Mouse (Mus musculus): ENCODE results near the gene Plcd1. TPM values are rescaled to one million over a fixed set of nuclear protein-coding genes. Genes with fewer than 3 reads are reported as not detected.

The Plcd1 gene
- polyA plus RNA-seq, 1 experiment from 2014 or later: 4.9 TPM

- Histone ChIP-seq H3K36me3 (ENCODE audit: control insufficient read depth, insufficient read depth, low read length) (0 out of 2 replicates have a peak, but pooled peaks cover 1% of the 10 kb centered on the region), H3K4me3 (ENCODE audit: low read depth, low read length) (no peak overlapping the region), H3K4me1 (replicated peaks; ENCODE audit: control insufficient read depth, insufficient read depth, low read length) (no peaks in the 10 kb centered on the region), H3K4me2 (no peak overlapping the region), H3K27ac (ENCODE audit: low read depth, low read length) (no peak overlapping the region), H3K9me3 (ENCODE audit: control insufficient read depth, low read length) (no peaks in the 10 kb centered on the region), H3K9ac (ENCODE audit: low read depth, low read length) (no peak overlapping the region), H3K27me3 (replicated peaks; ENCODE audit: control insufficient read depth, insufficient read depth, low read length) (no peaks in the 10 kb centered on the region)
- no peak for DNase-seq (ENCODE audit: low spot score)
- WGBS: 76% methylated on average over 6 of the region's 6 CpGs
- no peak for ATAC-seq (replicated peaks; ENCODE audit: low FRiP score)
Observed at GRCm38 (mm10) chr9:119025263-119025662, 68.0 kb downstream of the Plcd1 start.

DNA sequence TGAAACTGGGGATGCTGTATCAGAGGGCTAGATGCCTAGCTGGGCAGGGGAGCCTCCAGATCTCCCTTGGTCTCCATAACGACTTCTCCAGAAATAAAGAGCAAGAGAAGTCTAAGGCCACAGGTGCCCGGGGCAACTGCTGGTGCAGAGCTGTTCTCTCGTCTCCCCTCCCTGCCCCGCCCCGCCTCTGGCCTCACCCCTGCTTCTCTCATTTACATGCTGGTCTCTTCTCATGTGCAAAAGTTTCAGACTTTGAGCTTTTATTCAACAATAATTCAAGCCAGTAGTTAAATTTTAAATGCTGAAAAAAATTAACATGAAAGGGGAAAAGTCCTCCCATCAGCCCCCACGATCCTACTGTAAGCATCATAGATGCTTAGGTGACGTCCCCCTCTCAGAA is 71.6 kb downstream of the Plcd1 start:
- Histone ChIP-seq H3K9ac (ENCODE audit: low read depth, low read length) (no peak overlapping the region), H3K4me1 (replicated peaks; ENCODE audit: control insufficient read depth, insufficient read depth, low read length) (no peaks in the 10 kb centered on the region), H3K27me3 (replicated peaks; ENCODE audit: control insufficient read depth, insufficient read depth, low read length) (no peaks in the 10 kb centered on the region), H3K4me3 (ENCODE audit: low read depth, low read length) (no peak overlapping the region), H3K27ac (ENCODE audit: low read depth, low read length) (no peak overlapping the region), H3K9me3 (ENCODE audit: control insufficient read depth, low read length) (no peaks in the 10 kb centered on the region), H3K4me2 (no peak overlapping the region), H3K36me3 (ENCODE audit: control insufficient read depth, insufficient read depth, low read length) (0 out of 2 replicates have a peak, but pooled peaks cover 3% of the 10 kb centered on the region)
- no peak for DNase-seq (ENCODE audit: low spot score)
- WGBS: 76% methylated on average over 7 of the region's 7 CpGs
- no peak for ATAC-seq (replicated peaks; ENCODE audit: low FRiP score)

Small RNA genes lying within 50 kb of the gene (microRNA-seq; reads per million reads assigned to microRNA genes)
- 20.8 reads per million, percentile 32 among the genes with 10 or more reads in this experiment for gene Mir26a-1 (ENCODE audit: borderline number of aligned reads)

Other genes starting within 250 kb of the Plcd1 start
- 8.2 and 8.4 TPM in 2 replicates for gene Ctdspl, start 167.0 kb downstream of the Plcd1 start, polyA plus RNA-seq (2014; fragmentation: Nextera tagmentation; extraction: Ambion mirVana)
- gene Vill, start 40.7 kb downstream of the Plcd1 start, polyA plus RNA-seq (2014; fragmentation: Nextera tagmentation; extraction: Ambion mirVana): 20.0 and 22.7 TPM in 2 replicates
- 0.14 and 0.34 TPM in 2 replicates for gene Dlec1, start 9.0 kb upstream of the Plcd1 start, polyA plus RNA-seq (2014; fragmentation: Nextera tagmentation; extraction: Ambion mirVana)
- 0.34 and 0.63 TPM in 2 replicates for gene Acaa1b, start 63.6 kb upstream of the Plcd1 start, polyA plus RNA-seq (2014; fragmentation: Nextera tagmentation; extraction: Ambion mirVana)
- gene Gm47289, start 65.7 kb upstream of the Plcd1 start, polyA plus RNA-seq (2014; fragmentation: Nextera tagmentation; extraction: Ambion mirVana): not detected in 2 replicates
- gene Slc22a13, start 115.6 kb upstream of the Plcd1 start, polyA plus RNA-seq (2014; fragmentation: Nextera tagmentation; extraction: Ambion mirVana): not detected in 2 replicates
- 14.2 TPM in 2 replicates for gene Oxsr1, start 228.9 kb upstream of the Plcd1 start, polyA plus RNA-seq (2014; fragmentation: Nextera tagmentation; extraction: Ambion mirVana)
- gene Acaa1a, start 246.2 kb upstream of the Plcd1 start, polyA plus RNA-seq (2014; fragmentation: Nextera tagmentation; extraction: Ambion mirVana): 58.8 and 61.2 TPM in 2 replicates
- gene Myd88, start 247.9 kb upstream of the Plcd1 start, polyA plus RNA-seq (2014; fragmentation: Nextera tagmentation; extraction: Ambion mirVana): 28.6 and 30.6 TPM in 2 replicates

Data from liver, embryonic 11.5 days (tissue).